Mouse (Mus musculus): Measurements from ENCODE around the gene Mef2b.
A peak's percentile ranks its signal among the peaks of the same experiment; 100 is the strongest.

- TF ChIP-seq CTCF (IDR thresholded peaks at IDR 0.05; ENCODE audit: low read depth), result no peak
- 0 out of 2 replicates have a peak, but pooled peaks have one; percentile 31 for TF ChIP-seq EP300 (IDR thresholded peaks at IDR 0.05; ENCODE audit: low read depth)
These were observed 30.6 kb downstream of the Mef2b start for GRCm38 (mm10) chr8:70170116-70170515.
